15 mouse cellular contexts compared by ENCODE assay signal in genomic region chr7:121848537-121849168, GRCm38 (mm10). TPM values are rescaled to one million over a fixed set of nuclear protein-coding genes. Genes with fewer than 3 reads are reported as not detected.
"Had no signal": no experiment of that assay in that cellular context is flagged by ENCODE, and none has a peak within 500 bp of the region (broad histone marks: within the 10 kb centered on the region; RNA-seq: fewer than 3 reads in every experiment).

No protein-coding gene starts in this region.

- H3K9me3 ChIP-seq: hindbrain, embryonic 15.5 days; limb, embryonic 12.5 days; liver, embryonic 15.5 days; megakaryocyte, embryonic 14.5 days; midbrain, embryonic 12.5 days had no signal

- H3K36me3 ChIP-seq: hindbrain, embryonic 15.5 days; limb, embryonic 12.5 days; liver, embryonic 15.5 days; midbrain, embryonic 12.5 days had no signal

- H3K9ac ChIP-seq: hindbrain, embryonic 15.5 days; limb, embryonic 12.5 days; liver, embryonic 15.5 days; midbrain, embryonic 12.5 days had no signal

- DNase-seq: kidney, postnatal 36 days; layer of hippocampus, adult 9-11 months; layer of hippocampus, postnatal 36 days; liver; right cerebral cortex, adult 18-20 months; right cerebral cortex, postnatal 25 days; thymus, adult 2 months; thymus, postnatal 25 days had no signal

- ATAC-seq: intestine, embryonic 16.5 days had no signal

- H3K4me1 ChIP-seq: hindbrain, embryonic 15.5 days; limb, embryonic 12.5 days; liver, embryonic 15.5 days; megakaryocyte, embryonic 14.5 days; midbrain, embryonic 12.5 days had no signal

- H3K27ac ChIP-seq: hindbrain, embryonic 15.5 days; limb, embryonic 12.5 days; liver, embryonic 15.5 days; macrophage; midbrain, embryonic 12.5 days had no signal

- H3K4me2 ChIP-seq: hindbrain, embryonic 15.5 days; limb, embryonic 12.5 days; liver, embryonic 15.5 days; midbrain, embryonic 12.5 days had no signal

- H3K4me3 ChIP-seq: hindbrain, embryonic 15.5 days; limb, embryonic 12.5 days; liver, embryonic 15.5 days; megakaryocyte, embryonic 14.5 days; midbrain, embryonic 12.5 days had no signal

- H3K27me3 ChIP-seq: hindbrain, embryonic 15.5 days; limb, embryonic 12.5 days; liver, embryonic 15.5 days; midbrain, embryonic 12.5 days had no signal

RNA-seq across cellular contexts. Expression of gene Scnn1b, which starts 16.2 kb away (rescaled TPM):
- polyA plus RNA-seq: limb, embryonic 12.5 days; liver, embryonic 15.5 days; macrophage; midbrain, embryonic 12.5 days had no signal
